Mouse (Mus musculus) left cerebral cortex, postnatal 25 days (tissue): ENCODE data around the gene Dnttip2. TPM values are rescaled to one million over a fixed set of nuclear protein-coding genes. Genes with fewer than 3 reads are reported as not detected.

Experiments
- DNase-seq, 2 experiments: peaks; one replicate each; pipeline ENCODE4 v3.0.0; 2022; ENCODE audit warnings: low spot score in 2 of 2, mixed read lengths in 1 of 2
- intact Hi-C: fragments of 180-260 bp; cut with DNase I; formaldehyde crosslinking; loops from one replicate; pipeline ENCODE4 v1.15.1; 2025
- microRNA-seq, 2 experiments: library from miRNA; unstranded; fragments of <30 nt; microRNA quantifications; one replicate each; pipeline ENCODE4 v1.2.0; 2022
- total RNA-seq, 2 experiments: library from RNA; stranded (reverse); gene quantifications; 2 replicates each; pipeline ENCODE4 v1.2.3; 2021

Dnttip2 gene
- total RNA-seq, 2 experiments from 2014 or later: 27.1 to 30.3 TPM

GRCm38 (mm10) chr3:122313936-122314335 lies 39.7 kb downstream of the Dnttip2 start:
- no peak for DNase-seq
- intact Hi-C loops: loop anchor here (10.0 kb wide), 1 partner anchor 471 kb away; no protein-coding TSS in a partner anchor

DNA sequence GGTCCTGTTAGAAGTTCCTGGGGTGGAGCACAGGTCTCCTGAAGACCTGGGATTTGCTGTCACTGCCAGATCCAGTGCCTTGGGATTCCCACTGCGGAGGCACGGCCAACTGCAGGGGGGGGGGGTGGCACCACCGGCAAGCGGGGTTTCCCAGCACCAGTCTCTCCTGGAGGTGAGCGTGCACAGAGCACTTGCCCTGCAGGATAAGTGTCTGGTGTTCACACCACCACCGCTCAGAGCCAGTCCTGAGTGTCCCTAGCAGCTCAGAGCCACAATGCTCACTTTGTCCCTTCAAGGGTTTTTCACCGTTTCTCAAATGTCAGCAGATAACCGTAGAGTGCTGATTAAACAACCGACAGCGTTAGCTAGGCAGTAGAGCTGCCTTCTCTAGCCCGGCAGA lies 42.4 kb downstream of the Dnttip2 start:
- intact Hi-C loops: loop anchor here (10.0 kb wide), 1 partner anchor 468 kb away; no protein-coding TSS in a partner anchor
- no peak for DNase-seq

- intact Hi-C loops: loop anchor here (10.0 kb wide), 1 partner anchor 467 kb away; no protein-coding TSS in a partner anchor
- DNase-seq: peak in 1 of 2 experiments; percentile 37
Measured at GRCm38 (mm10) chr3:122317339-122317738, 43.2 kb downstream of the Dnttip2 start.

DNA sequence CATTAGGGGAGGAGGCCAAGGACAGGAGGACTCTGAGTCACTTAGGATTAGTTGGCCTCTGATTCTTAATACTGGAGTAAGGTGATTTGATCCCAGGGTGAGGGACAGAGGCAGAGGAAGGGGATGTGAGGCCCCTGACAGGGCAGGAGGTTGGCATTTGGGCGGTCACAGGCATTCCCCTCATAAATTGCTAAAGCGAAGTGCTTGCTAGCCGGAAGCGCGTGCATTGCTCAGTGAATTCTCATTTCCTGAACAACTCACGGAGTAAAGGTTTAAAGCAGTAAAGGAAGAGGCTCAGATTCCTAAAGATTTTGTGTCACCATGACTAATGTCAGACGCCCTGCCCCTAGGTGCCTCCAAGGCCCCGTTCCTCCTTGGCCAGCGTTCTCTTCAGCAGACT lies 48.0 kb downstream of the Dnttip2 start:
- DNase-seq: no peak
- intact Hi-C loops: no loop called here

GRCm38 (mm10) chr3:122323841-122324240 lies 49.7 kb downstream of the Dnttip2 start:
- DNase-seq: no peak
- intact Hi-C loops: no loop called here

DNA sequence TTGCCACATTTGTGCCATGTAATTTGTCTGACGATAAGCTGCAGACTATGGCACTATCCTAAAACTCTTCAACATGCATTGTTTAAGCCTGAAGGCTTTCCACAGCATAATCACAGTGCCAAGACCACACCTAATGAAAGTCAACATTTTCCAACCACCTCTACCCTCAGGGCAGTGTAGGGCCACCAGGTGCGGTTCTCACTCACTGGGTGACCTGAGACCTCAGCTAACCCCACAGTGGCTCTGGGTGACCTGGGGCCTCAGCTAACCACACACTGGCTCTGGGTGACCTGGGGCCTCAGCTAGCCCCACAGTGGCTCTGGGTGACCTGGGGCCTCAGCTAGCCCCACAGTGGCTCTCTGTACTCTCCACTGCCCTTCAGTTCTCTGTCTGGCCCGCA lies 50.3 kb downstream of the Dnttip2 start:
- intact Hi-C loops: no loop called here
- no peak for DNase-seq

- no peak for DNase-seq
- intact Hi-C loops: no loop called here
Measured at GRCm38 (mm10) chr3:122330484-122330883, 56.3 kb downstream of the Dnttip2 start.

DNA sequence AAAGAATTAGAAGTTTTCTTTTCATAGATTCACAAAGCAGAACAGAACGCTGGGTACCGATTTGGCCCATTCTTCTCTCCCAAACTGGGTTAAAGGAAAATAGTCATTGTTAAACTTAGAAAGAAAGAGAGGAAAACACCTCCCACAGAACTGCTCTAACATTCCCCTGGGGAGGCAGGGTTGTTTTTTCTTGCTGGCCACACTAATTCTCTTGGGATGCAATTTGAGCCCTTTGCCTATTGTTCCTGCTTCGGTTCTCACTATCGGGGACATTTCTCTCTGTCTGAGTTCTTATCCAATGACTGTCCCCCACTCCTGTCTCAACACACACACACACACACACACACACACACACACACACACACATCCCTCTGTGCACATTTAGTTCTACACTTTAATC lies 59.3 kb downstream of the Dnttip2 start:
- DNase-seq: peak in 1 of 2 experiments; percentile 39
- intact Hi-C loops: no loop called here

DNA sequence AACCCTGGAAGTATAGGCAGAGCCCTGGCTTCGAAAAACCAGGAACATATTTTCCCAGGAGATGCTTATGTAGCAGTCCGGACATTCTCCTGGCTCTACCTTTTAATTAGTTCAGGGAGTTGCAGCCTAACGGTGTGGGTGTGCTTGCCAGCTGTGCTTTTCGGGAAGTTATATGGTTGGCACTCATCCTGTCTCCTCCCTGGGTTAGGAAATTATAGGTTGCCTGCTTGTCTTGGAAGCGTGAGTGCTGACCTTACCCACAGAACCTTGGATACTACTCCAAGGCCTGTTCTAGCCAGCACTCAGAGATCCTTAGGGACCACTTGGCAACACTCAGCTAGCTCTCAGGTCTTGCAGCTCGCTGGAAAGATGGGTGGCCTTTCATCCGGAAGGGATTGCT lies 59.7 kb downstream of the Dnttip2 start:
- intact Hi-C loops: no loop called here
- no peak for DNase-seq

GRCm38 (mm10) chr3:122334375-122334774 lies 60.2 kb downstream of the Dnttip2 start:
- DNase-seq: no peak
- intact Hi-C loops: no loop called here

Small RNAs within 50 kb of the gene (microRNA-seq; reads per million reads assigned to microRNA genes)
- 0 reads per million in 2 experiments for gene Gm22903
- 1,714 to 2,439 reads per million in 2 experiments for gene Mir760

Other genes starting within 250 kb of the Dnttip2 start
- 1 to 10 TPM; 2.8 to 3.4 TPM for gene Abca4, start 229.9 kb upstream of the Dnttip2 start, total RNA-seq
- 10 to 100 TPM; 62.6 to 79.5 TPM for gene Gclm, start 28.8 kb upstream of the Dnttip2 start, total RNA-seq
- 10 to 100 TPM; 16.1 TPM for gene Bcar3, start 19.7 kb downstream of the Dnttip2 start, total RNA-seq